Mouse (Mus musculus): ENCODE data around the gene Gpr182. TPM values are rescaled to one million over a fixed set of nuclear protein-coding genes. Genes with fewer than 3 reads are reported as not detected.

Gene Gpr182
- under 1 TPM in 1 of 2 experiments, not detected in 1; 0.15 TPM for total RNA-seq (2023)

DNA sequence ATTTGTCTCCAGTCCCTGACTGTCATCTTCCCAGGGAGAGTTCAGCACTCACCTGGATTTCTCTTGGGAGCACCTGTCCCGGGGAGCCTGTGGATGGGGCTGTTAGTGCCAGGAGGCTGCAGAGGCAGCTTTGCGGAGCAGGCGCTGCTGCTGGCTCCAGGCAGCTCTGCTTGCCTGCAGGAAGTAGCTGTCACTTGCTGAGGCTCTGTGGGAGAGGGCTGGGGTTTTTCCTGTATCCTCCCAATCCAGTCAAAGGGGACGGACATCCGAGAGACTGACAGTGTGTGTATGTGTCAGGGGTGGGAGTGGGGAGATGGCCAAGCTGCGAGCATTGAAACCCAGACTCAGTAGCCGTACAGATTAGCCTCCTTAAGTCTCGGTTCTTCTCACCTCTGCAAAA, at the start of gene Gpr182:
Gene Gpr182 (minus strand): TSS at position 185 of the 400 bp plus-strand sequence.

DNA sequence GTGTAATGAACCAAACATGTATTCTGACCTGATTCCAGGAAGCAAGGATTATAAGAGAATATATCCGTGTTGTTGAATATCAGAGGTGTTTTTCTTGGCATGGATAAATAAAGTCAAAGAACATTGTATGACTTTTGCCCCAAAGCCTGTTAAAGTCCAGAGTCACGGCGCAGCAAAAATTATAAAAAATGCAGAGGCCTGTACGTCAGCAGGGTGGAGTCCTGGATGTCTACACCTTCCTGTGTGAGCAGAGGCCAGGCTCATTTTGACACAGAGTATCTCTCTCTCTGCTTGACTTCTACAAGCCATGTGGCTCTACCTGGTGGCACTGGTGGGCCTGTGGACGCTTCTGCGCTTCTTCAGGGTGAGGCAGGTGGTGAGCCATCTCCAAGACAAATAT, 49.4 kb upstream of the Gpr182 start, which contains the start of gene Rdh16:
Gene Rdh16 (plus strand): TSS at position 262 of the 400 bp plus-strand sequence.

DNA sequence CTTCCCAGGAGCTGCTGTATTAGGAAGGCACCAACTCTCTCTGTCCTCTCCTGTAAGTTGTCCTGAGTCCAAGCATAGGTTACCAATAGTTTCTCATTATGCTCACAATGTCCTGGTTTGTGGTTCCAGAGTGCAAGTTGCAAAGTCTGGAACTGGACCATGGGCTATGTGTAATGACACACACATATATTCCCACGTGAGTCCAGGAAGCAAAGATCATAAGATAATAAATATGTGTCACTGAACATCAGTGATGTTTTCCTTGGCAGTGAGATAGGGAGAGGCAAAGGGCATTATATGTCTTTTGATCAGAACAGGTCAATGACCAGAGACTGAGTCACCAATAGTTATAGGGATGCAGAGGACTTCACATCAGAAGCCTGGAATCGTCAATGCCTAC, 24.5 kb upstream of the Gpr182 start, which contains the start of gene Rdh9:
Gene Rdh9 (plus strand): TSS at position 376 of the 400 bp plus-strand sequence.

DNA sequence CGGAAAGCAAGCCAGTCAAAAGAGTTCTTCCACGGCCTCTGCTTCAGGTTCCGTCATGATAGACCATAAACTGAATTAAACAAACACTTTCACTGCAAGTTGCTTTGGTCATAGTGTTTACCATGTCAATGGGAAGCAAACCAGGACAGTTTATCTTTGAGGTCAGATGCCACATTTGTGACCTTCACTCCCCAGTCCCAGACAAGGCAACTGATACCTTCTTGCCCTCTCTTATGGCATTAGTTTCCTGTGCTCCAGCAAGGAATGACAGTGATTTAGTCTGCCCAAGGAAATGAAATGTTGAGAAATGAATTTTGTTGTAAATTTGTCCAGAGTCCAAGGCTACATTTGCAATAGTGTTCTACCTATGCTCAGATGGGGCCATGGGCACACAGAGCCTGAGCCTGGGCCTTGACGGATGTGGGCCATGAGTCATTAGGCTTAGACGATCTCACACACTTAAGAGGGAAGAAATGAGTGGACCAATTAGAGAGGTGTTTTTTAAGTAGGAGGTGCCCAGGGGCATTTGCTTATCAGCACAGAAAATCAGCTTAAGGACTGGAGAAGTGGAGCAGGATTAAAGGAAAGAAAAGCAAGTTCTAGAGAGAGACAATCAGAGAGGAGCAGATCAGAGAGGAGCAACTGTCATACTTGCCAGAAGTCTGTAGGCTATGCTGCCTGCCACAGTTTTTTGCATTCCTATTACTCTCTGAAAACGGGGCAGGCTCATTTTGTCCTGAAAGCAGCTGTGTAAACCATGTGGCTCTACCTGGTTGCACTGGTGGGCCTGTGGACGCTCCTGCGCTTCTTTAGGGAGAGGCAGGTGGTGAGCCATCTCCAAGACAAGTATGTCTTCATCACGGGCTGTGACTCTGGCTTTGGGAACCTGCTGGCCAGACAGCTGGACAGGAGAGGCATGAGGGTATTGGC, 7.9 kb upstream of the Gpr182 start, which contains the start of the genes Rdh1 and Rdh16f1:
Gene Rdh1 (plus strand): TSS at position 541 of the 930 bp plus-strand sequence.
Gene Rdh16f1 (plus strand): TSS at position 607 of the 930 bp plus-strand sequence.

DNA sequence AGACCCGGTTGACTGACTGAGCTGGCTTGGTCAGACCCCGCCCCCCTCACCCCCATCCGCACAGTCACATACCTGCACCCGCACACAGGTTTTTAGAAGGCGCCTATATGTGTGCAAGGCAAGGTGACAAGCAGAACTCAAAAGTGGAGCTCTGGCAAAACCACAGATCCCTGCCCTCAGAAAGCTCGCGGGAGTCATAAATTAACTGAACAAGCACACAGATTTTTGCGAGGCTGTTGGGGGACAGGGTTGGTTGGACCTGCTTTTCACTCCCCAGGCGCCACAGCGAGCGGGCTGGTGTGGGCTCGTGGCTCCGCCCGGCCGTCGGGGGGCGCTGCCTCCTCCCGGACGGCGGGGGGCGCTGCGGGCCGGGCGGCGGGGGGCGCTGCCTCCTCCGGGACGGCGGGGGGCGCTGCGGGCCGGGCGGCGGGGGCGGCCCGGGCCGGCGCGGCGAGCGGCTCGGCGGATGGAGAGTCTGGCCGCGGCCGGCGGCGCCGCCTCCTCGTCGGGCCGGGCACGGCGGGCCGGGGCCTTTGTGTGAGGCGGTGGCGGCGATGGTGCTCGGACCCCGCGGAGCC, 12.4 kb downstream of the Gpr182 start, which contains the start of gene Zbtb39:
Gene Zbtb39 (plus strand): TSS at position 456 of the 578 bp plus-strand sequence.

DNA sequence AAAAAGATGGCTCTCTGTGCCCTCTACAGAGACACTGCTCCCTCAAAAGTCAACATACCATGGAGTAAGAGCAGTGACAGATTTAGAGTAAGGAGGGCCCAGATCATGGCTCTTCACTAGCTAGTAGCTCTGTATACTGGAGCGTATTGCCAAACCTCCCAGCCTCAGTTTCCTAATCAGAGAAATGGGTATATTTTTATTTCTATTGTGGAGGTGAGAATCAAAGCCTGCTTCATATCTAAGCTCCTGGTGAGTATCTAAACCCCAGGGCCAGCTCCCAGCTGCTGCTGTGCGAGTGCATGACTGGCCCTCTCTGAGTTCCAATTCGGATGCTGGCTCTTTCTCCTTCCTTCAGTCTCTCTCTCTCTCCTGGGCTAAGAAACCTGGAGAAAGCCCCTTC, 27.4 kb downstream of the Gpr182 start, which contains the start of gene Tac2:
Gene Tac2 (plus strand): TSS at position 301 of the 400 bp plus-strand sequence.

DNA sequence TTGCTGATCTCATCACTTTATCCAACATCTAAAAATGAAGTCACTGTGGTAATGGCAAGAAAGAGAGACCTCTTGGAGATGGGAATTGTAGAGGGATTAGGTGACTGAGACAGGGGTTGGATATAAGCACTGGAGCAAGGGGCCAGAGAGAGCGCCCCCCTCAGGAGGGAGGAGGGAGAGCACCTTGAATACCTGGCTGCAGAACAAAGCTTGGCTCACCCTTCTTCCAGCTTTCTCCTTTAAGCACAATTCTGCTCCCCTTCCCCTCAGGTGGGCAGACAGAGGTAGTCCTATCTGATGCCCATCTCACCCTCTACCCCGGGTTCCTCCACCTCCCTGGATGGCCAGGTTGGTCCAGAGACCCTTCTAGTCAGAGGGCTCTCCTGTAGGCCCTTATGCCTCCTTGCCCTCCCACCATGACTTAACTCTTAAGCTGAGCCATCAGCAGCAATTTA, 46.7 kb downstream of the Gpr182 start, which contains the start of gene Myo1a:
Gene Myo1a (plus strand): TSS at position 405 of the 455 bp plus-strand sequence.

Other genes with a start within 250 kb of the Gpr182 start
- not detected for gene Ndufa4l2, start 236.8 kb downstream of the Gpr182 start, total RNA-seq (2023)
- 10 to 100 TPM; 95.6 to 98.7 TPM for gene Shmt2, start 229.3 kb downstream of the Gpr182 start, total RNA-seq (2023)
- not detected for gene Nxph4, start 217.2 kb downstream of the Gpr182 start, total RNA-seq (2023)
- gene Lrp1, start 130.6 kb downstream of the Gpr182 start, total RNA-seq (2023), result 1 to 10 TPM; 5.4 to 6.5 TPM
- 100 to 1,000 TPM; 198 to 232 TPM for gene Stat6, start 108.7 kb downstream of the Gpr182 start, total RNA-seq (2023)
- gene Nemp1, start 84.8 kb downstream of the Gpr182 start, total RNA-seq (2023), result 10 to 100 TPM in 1 of 2 experiments, 1 to 10 TPM in 1; 9.4 to 11.9 TPM
- 10 to 100 TPM; 37.4 to 53.9 TPM for gene Nab2, start 83.2 kb downstream of the Gpr182 start, total RNA-seq (2023)
- gene Myo1a, start 46.6 kb downstream of the Gpr182 start, total RNA-seq (2023), result under 1 TPM; 0.15 to 0.73 TPM
- not detected for gene Tac2, start 27.3 kb downstream of the Gpr182 start, total RNA-seq (2023)
- 10 to 100 TPM; 11.5 to 14.0 TPM for gene Zbtb39, start 12.2 kb downstream of the Gpr182 start, total RNA-seq (2023)
- under 1 TPM; 0.17 to 0.36 TPM for gene Rdh1, start 8.0 kb upstream of the Gpr182 start, total RNA-seq (2023)
- under 1 TPM in 1 of 2 experiments, not detected in 1; 0.82 TPM for gene Rdh16f1, start 8.1 kb upstream of the Gpr182 start, total RNA-seq (2023)
- gene Rdh9, start 24.7 kb upstream of the Gpr182 start, total RNA-seq (2023), result under 1 TPM in 1 of 2 experiments, not detected in 1; 0.47 TPM
- gene Rdh16, start 49.4 kb upstream of the Gpr182 start, total RNA-seq (2023), result not detected
- not detected for gene Rdh19, start 98.2 kb upstream of the Gpr182 start, total RNA-seq (2023)
- gene Rdh16f2, start 114.7 kb upstream of the Gpr182 start, total RNA-seq (2023), result not detected
- gene Rdh7, start 137.1 kb upstream of the Gpr182 start, total RNA-seq (2023), result not detected
- not detected for gene Sdr9c7, start 146.8 kb upstream of the Gpr182 start, total RNA-seq (2023)